Mouse (Mus musculus): Measurements from ENCODE around the gene Ttll1. TPM values are rescaled to one million over a fixed set of nuclear protein-coding genes. Genes with fewer than 3 reads are reported as not detected.
"Not testable (repeated sequence)": the region's sequence is repeated elsewhere in the genome, so short reads cannot be mapped to it uniquely, and the experiment has no call there.

The Ttll1 gene
- polyA plus RNA-seq, 1 experiment from 2014 or later: 10.2 TPM

- no peak overlapping the region for H3K27ac ChIP-seq (replicated peaks)
- H3K4me1 ChIP-seq (replicated peaks; ENCODE audit: control insufficient read depth, insufficient read depth): no peaks in the 10 kb centered on the region; the same call in 1 of the 2 replicates
- WGBS: 50% methylated on average over 9 of the region's 9 CpGs
- H3K4me3 ChIP-seq (ENCODE audit: low read depth, low read length): no peak overlapping the region
- peak; percentile 54 for DNase-seq (ENCODE audit: low spot score)
- H3K27me3 ChIP-seq (ENCODE audit: control insufficient read depth, insufficient read depth, low read length): no peaks in the 10 kb centered on the region
- H3K9me3 ChIP-seq (ENCODE audit: control insufficient read depth, low read length): no peaks in the 10 kb centered on the region
- no peak for ATAC-seq (ENCODE audit: low FRiP score, low TSS enrichment)
- no peaks in the 10 kb centered on the region for H3K36me3 ChIP-seq (ENCODE audit: control insufficient read depth, insufficient read depth, low read length)
- no peak overlapping the region for H3K4me2 ChIP-seq (replicated peaks; ENCODE audit: low read depth)
- H3K9ac ChIP-seq (ENCODE audit: low read length): no peak overlapping the region
- TF ChIP-seq EP300 (optimal IDR thresholded peaks at IDR 0.05): no peak
- no peak for TF ChIP-seq CTCF (IDR thresholded peaks at IDR 0.05; ENCODE audit: low read depth)
Observed at GRCm38 (mm10) chr15:83467232-83467966, 43.3 kb downstream of the Ttll1 start.

GRCm38 (mm10) chr15:83466331-83466730 is 44.4 kb downstream of the Ttll1 start:
- H3K4me2 ChIP-seq (replicated peaks; ENCODE audit: low read depth): no peak overlapping the region
- H3K9me3 ChIP-seq (ENCODE audit: control insufficient read depth, low read length): no peaks in the 10 kb centered on the region
- H3K4me1 ChIP-seq (replicated peaks; ENCODE audit: control insufficient read depth, insufficient read depth): no peaks in the 10 kb centered on the region; the same call in 1 of the 2 replicates
- no peaks in the 10 kb centered on the region for H3K36me3 ChIP-seq (ENCODE audit: control insufficient read depth, insufficient read depth, low read length)
- no peak overlapping the region for H3K4me3 ChIP-seq (ENCODE audit: low read depth, low read length)
- H3K9ac ChIP-seq (ENCODE audit: low read length): no peak overlapping the region
- DNase-seq (ENCODE audit: low spot score) (no peak), ATAC-seq (ENCODE audit: low FRiP score, low TSS enrichment) (no peak)
- H3K27ac ChIP-seq (replicated peaks): no peak overlapping the region
- no peak for TF ChIP-seq EP300 (optimal IDR thresholded peaks at IDR 0.05)
- TF ChIP-seq CTCF (IDR thresholded peaks at IDR 0.05; ENCODE audit: low read depth): no peak
- 73% methylated on average over 4 of the region's 4 CpGs for WGBS
- H3K27me3 ChIP-seq (ENCODE audit: control insufficient read depth, insufficient read depth, low read length): no peaks in the 10 kb centered on the region

DNA sequence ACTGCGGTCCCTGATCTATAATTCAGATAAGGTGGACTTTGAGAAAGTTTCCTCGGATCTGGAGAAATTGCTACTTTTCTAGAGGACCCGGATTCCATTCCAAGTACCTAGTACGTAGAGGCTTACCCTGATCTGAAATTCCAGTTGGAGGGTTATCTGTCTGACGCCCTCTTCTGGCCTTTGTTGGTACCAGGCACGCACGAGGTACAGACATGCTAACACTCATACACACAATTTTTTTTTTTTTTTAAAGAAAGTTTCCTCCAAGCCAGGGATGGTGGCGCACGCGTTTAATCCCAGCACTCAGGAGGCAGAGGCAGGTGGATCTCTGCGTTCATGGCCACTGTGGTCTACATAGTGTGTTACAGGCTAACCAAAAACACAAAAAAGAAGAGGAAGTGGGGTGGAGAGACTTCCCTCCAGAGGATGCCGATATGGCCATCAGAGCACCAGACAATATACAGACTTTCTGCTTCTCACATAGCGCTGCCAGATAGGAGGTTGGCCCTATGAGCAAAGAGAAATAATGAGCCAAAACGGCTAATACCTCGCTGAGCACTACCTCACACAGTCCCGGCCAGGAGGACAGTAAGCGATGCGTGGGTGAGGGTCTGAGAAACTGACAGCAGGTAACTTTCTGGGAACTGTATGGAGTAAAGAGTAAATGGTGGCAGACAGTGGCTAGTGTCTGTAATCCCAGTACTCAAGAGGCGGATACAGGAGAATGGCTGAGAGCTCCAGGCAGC is 45.6 kb downstream of the Ttll1 start:
- no peak for DNase-seq (ENCODE audit: low spot score)
- TF ChIP-seq CTCF (IDR thresholded peaks at IDR 0.05; ENCODE audit: low read depth) (peak; percentile 55), EP300 (optimal IDR thresholded peaks at IDR 0.05) (no peak)
- peak overlapping the region; percentile 73; the same call in 1 of the 2 replicates for H3K4me2 ChIP-seq (replicated peaks; ENCODE audit: low read depth)
- H3K9me3 ChIP-seq (ENCODE audit: control insufficient read depth, low read length): no peaks in the 10 kb centered on the region
- no peaks in the 10 kb centered on the region; the same call in 1 of the 2 replicates for H3K4me1 ChIP-seq (replicated peaks; ENCODE audit: control insufficient read depth, insufficient read depth)
- no peaks in the 10 kb centered on the region for H3K36me3 ChIP-seq (ENCODE audit: control insufficient read depth, insufficient read depth, low read length)
- WGBS: 77% methylated on average over 19 of the region's 19 CpGs
- peak overlapping the region; percentile 76 for H3K4me3 ChIP-seq (ENCODE audit: low read depth, low read length)
- no peaks in the 10 kb centered on the region for H3K27me3 ChIP-seq (ENCODE audit: control insufficient read depth, insufficient read depth, low read length)
- ATAC-seq (ENCODE audit: low FRiP score, low TSS enrichment): 0 out of 2 replicates have a peak, but pooled peaks have one; percentile 10
- H3K9ac ChIP-seq (ENCODE audit: low read length): no peak overlapping the region
- H3K27ac ChIP-seq (replicated peaks): no peak overlapping the region; the same call in 1 of the 2 replicates

DNA sequence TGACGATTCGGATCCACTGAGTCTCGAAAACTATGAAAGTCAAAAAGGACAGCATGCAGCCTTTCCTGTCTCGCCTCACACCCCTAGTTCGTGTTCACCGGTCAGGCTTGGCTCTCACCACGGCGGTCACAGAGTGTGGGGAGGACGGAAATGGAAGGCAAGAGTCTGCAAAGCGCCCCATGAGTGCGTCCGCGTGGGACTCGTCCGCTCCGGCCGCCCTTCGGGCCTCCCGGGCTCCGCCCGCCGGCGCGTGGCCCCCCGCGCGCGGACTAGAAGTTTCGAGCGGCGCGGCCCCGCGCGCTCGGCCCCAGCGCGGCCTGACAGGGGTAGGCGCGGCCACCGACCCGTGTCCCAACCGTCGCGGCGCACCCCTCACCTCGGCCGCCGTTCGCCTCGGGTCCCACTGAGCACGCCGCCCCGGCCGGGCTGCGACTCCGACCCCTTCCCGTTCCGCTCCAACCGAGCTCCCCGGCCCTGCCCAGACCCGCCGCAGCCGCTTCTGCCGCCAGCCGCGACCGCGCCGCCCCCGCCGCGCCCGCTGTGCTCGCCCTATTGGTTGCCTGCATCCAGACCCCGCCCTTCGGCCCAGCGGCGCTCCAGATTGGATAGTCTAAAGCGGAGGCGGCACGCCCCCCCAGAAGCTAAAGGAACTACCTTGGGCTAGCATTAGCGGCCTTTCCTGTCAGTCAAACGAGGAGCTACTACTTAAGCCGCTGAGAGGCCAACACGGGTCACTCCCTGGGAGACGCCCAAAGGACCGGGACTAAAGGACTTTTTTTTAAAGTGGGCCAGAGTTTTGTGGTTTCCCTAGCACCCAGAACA is 46.4 kb downstream of the Ttll1 start, which contains the start of gene Pacsin2:
Pacsin2 (minus strand) TSS at position 524 of the 822 bp plus-strand sequence.
- Histone ChIP-seq H3K27me3 (ENCODE audit: control insufficient read depth, insufficient read depth, low read length) (no peaks in the 10 kb centered on the region), H3K9me3 (ENCODE audit: control insufficient read depth, low read length) (no peaks in the 10 kb centered on the region), H3K4me1 (replicated peaks; ENCODE audit: control insufficient read depth, insufficient read depth) (no peaks in the 10 kb centered on the region; the same call in 1 of the 2 replicates), H3K27ac (replicated peaks) (peak within 1 kb of the TSS; percentile 92), H3K9ac (ENCODE audit: low read length) (peak within 1 kb of the TSS; percentile 86), H3K4me2 (replicated peaks; ENCODE audit: low read depth) (peak within 1 kb of the TSS; percentile 73), H3K4me3 (ENCODE audit: low read depth, low read length) (peak within 1 kb of the TSS; percentile 76), H3K36me3 (ENCODE audit: control insufficient read depth, insufficient read depth, low read length) (no peaks in the 10 kb centered on the region)
- ATAC-seq (ENCODE audit: low FRiP score, low TSS enrichment): peak; percentile 98
- WGBS: under 1% methylated on average over 47 of the region's 88 CpGs
- DNase-seq (ENCODE audit: low spot score): peak; percentile 99
- TF ChIP-seq EP300 (optimal IDR thresholded peaks at IDR 0.05) (no peak), CTCF (IDR thresholded peaks at IDR 0.05; ENCODE audit: low read depth) (no peak)

DNA sequence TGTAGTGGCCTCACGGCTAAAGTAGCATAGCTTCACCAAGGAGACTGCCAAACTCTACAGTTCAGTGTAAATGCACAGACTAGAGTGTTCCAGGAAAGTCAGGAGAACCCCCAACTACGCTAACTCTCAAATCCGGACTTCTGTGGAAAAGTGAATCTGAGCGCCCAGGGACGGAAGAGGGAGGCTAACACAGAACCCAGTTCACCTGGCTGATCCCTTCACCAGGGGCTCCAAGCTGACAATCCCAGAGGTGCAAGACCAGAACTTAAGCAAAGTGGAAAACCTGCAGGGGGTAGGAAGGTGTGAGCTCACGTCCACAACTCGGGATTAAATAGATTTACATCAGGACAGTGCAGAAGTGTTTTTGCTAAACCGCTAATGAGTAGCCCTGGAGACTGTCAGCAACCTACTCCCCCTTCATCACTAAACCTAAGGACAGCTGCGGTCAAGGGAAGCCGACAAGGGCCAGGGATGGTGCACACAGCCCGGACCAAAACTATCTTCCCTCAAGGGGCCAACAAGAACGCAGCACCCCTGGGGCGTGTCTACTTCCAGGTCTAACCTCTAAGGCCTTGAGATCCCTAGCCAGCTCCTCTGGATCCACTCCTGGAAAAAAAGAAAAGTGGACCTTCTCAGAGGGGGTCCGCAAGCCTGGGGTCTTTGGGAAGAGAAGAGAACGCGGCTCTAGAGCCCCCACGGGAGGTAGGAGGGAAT is 47.2 kb downstream of the Ttll1 start:
- H3K27ac ChIP-seq (replicated peaks): peak overlapping the region; percentile 92
- DNase-seq (ENCODE audit: low spot score) (peak; percentile 44), ATAC-seq (ENCODE audit: low FRiP score, low TSS enrichment) (no peak)
- H3K36me3 ChIP-seq (ENCODE audit: control insufficient read depth, insufficient read depth, low read length): no peaks in the 10 kb centered on the region
- WGBS: 3% methylated on average over 17 of the region's 17 CpGs
- peak overlapping the region; percentile 73 for H3K4me2 ChIP-seq (replicated peaks; ENCODE audit: low read depth)
- H3K9me3 ChIP-seq (ENCODE audit: control insufficient read depth, low read length): no peaks in the 10 kb centered on the region
- H3K4me3 ChIP-seq (ENCODE audit: low read depth, low read length): peak overlapping the region; percentile 76
- no peaks in the 10 kb centered on the region; the same call in 1 of the 2 replicates for H3K4me1 ChIP-seq (replicated peaks; ENCODE audit: control insufficient read depth, insufficient read depth)
- H3K9ac ChIP-seq (ENCODE audit: low read length): peak overlapping the region; percentile 86
- no peaks in the 10 kb centered on the region for H3K27me3 ChIP-seq (ENCODE audit: control insufficient read depth, insufficient read depth, low read length)
- TF ChIP-seq EP300 (optimal IDR thresholded peaks at IDR 0.05) (no peak), CTCF (IDR thresholded peaks at IDR 0.05; ENCODE audit: low read depth) (no peak)

DNA sequence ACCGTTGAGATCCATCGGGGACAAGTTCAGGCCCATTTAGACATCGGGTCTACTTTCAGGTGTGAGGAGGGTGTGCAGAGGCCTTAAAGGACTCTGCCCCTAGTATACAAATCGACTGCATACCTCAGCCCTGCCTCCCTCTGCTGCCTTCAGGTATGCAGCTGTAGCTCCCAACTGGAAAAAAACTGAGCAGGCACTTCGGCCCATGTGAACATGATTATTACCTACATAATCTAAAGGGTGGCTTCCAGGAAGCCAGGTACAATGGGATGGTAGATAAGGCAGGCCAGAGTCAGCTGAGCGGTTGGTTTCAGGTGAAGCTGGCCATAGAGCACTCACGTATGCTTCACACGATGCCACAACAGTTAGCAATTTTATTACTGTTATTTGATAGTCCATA is 48.3 kb downstream of the Ttll1 start:
- not testable (repeated sequence) for H3K9me3 ChIP-seq (ENCODE audit: control insufficient read depth, low read length); H3K36me3 ChIP-seq (ENCODE audit: control insufficient read depth, insufficient read depth, low read length); H3K27ac ChIP-seq (replicated peaks); H3K4me3 ChIP-seq (ENCODE audit: low read depth, low read length); ATAC-seq (ENCODE audit: low FRiP score, low TSS enrichment); H3K4me1 ChIP-seq (replicated peaks; ENCODE audit: control insufficient read depth, insufficient read depth); H3K27me3 ChIP-seq (ENCODE audit: control insufficient read depth, insufficient read depth, low read length); H3K9ac ChIP-seq (ENCODE audit: low read length)
- peak; percentile 52 for DNase-seq (ENCODE audit: low spot score)
- H3K4me2 ChIP-seq (replicated peaks; ENCODE audit: low read depth): peak overlapping the region; percentile 73; the same call in 1 of the 2 replicates
- 69% methylated on average over 8 of the region's 8 CpGs for WGBS

Data from stomach, postnatal 0 days (tissue).